Mouse (Mus musculus): ENCODE results near the gene Hunk. TPM values are rescaled to one million over a fixed set of nuclear protein-coding genes. Genes with fewer than 3 reads are reported as not detected.

Hunk gene
- polyA plus RNA-seq, 1 experiment from 2014 or later, result 5.6 TPM

- Histone ChIP-seq H3K9ac (ENCODE audit: low read depth, low read length) (no peak overlapping the region), H3K27me3 (replicated peaks; ENCODE audit: control insufficient read depth, insufficient read depth, low read length) (no peaks in the 10 kb centered on the region), H3K27ac (ENCODE audit: low read depth, low read length) (no peak overlapping the region), H3K9me3 (ENCODE audit: control insufficient read depth, low read length) (peaks cover 3% of the 10 kb centered on the region; the same call in 1 of the 2 replicates), H3K4me1 (replicated peaks; ENCODE audit: control insufficient read depth, insufficient read depth, low read length) (0 out of 2 replicates have a peak, but pooled peaks cover 4% of the 10 kb centered on the region), H3K36me3 (ENCODE audit: control insufficient read depth, insufficient read depth, low read length) (no peaks in the 10 kb centered on the region; the same call in 1 of the 2 replicates), H3K4me3 (ENCODE audit: low read depth, low read length) (no peak overlapping the region), H3K4me2 (no peak overlapping the region)
- ATAC-seq (replicated peaks; ENCODE audit: low FRiP score) (no peak), DNase-seq (ENCODE audit: low spot score) (no peak)
- 60% methylated on average over 11 of the region's 11 CpGs for WGBS
These were observed 75.6 kb downstream of the Hunk start for GRCm38 (mm10) chr16:90461304-90461905.

- WGBS, result 73% methylated on average over 11 of the region's 11 CpGs
- no peak overlapping the region for H3K9ac ChIP-seq (ENCODE audit: low read depth, low read length)
- no peak for DNase-seq (ENCODE audit: low spot score)
- peaks cover 3% of the 10 kb centered on the region; the same call in 1 of the 2 replicates for H3K9me3 ChIP-seq (ENCODE audit: control insufficient read depth, low read length)
- no peak overlapping the region for H3K27ac ChIP-seq (ENCODE audit: low read depth, low read length)
- ATAC-seq (replicated peaks; ENCODE audit: low FRiP score), result no peak
- H3K36me3 ChIP-seq (ENCODE audit: control insufficient read depth, insufficient read depth, low read length), result peaks cover 7% of the 10 kb centered on the region; the same call in 1 of the 2 replicates
- 0 out of 2 replicates have a peak, but pooled peaks cover 4% of the 10 kb centered on the region for H3K4me1 ChIP-seq (replicated peaks; ENCODE audit: control insufficient read depth, insufficient read depth, low read length)
- H3K4me2 ChIP-seq, result no peak overlapping the region
- H3K4me3 ChIP-seq (ENCODE audit: low read depth, low read length), result no peak overlapping the region
- no peaks in the 10 kb centered on the region for H3K27me3 ChIP-seq (replicated peaks; ENCODE audit: control insufficient read depth, insufficient read depth, low read length)
These were observed 77.0 kb downstream of the Hunk start for GRCm38 (mm10) chr16:90462728-90463275.

- no peak for ATAC-seq (replicated peaks; ENCODE audit: low FRiP score)
These were observed 79.3 kb downstream of the Hunk start for GRCm38 (mm10) chr16:90465154-90465553.

DNA sequence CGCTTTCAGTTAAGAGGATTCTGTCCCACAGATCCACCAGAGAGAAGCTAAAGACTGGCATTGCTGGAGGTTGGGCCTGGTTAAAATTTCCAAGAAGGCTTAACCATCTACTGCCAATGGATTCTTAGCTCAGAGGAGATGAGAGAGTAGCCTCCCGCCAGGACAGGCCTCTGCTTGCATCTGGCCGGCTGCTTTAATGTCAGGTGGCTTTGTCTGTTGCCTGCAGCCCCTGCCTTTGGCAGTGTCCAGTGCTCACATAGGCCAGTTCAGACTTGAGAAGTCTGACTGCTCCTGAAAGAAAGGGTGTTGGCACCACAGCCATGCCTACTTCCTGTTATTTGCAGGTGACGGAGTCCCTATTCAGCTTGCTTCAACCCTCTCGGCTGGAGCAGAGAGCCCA is 82.5 kb downstream of the Hunk start:
- DNase-seq (ENCODE audit: low spot score), result no peak
- peaks cover 21% of the 10 kb centered on the region; the same call in 1 of the 2 replicates for H3K36me3 ChIP-seq (ENCODE audit: control insufficient read depth, insufficient read depth, low read length)

More at GRCm38 (mm10) chr16:90465154-90465553, 79.3 kb downstream of the Hunk start:
- Histone ChIP-seq H3K4me3 (ENCODE audit: low read depth, low read length) (no peak overlapping the region), H3K4me2 (no peak overlapping the region), H3K9ac (ENCODE audit: low read depth, low read length) (no peak overlapping the region), H3K36me3 (ENCODE audit: control insufficient read depth, insufficient read depth, low read length) (peaks cover 19% of the 10 kb centered on the region; the same call in 1 of the 2 replicates), H3K4me1 (replicated peaks; ENCODE audit: control insufficient read depth, insufficient read depth, low read length) (0 out of 2 replicates have a peak, but pooled peaks cover 4% of the 10 kb centered on the region), H3K27ac (ENCODE audit: low read depth, low read length) (no peak overlapping the region), H3K27me3 (replicated peaks; ENCODE audit: control insufficient read depth, insufficient read depth, low read length) (no peaks in the 10 kb centered on the region), H3K9me3 (ENCODE audit: control insufficient read depth, low read length) (peaks cover 3% of the 10 kb centered on the region; the same call in 1 of the 2 replicates)
- no peak for DNase-seq (ENCODE audit: low spot score)
- WGBS, result 89% methylated on average over 5 of the region's 5 CpGs

DNA sequence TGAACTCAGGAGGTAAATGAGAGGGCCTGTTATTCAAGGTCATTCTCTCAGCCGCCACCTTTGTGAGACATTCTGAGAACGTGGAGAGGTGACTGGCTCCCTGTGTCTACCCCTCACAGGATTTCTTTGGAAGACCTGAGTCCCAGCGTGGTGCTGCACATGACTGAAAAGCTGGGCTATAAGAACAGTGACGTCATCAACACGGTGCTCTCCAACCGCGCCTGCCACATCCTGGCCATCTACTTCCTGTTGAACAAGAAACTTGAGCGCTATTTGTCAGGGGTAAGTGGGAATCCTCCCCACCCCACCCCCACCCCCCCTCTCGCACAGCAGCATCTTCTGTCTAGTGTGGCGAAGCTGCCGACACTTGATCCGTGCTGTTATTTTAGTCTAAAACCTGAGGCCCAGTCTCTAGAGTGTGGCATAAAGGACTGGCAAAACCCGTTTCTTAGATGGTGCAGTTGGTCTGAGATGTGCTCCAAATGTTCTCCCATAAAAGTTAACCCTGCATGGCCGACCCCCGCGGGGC is 90.0 kb downstream of the Hunk start:
- peaks cover 24% of the 10 kb centered on the region for H3K36me3 ChIP-seq (ENCODE audit: control insufficient read depth, insufficient read depth, low read length)
- H3K4me3 ChIP-seq (ENCODE audit: low read depth, low read length), result no peak overlapping the region
- peaks cover 3% of the 10 kb centered on the region; the same call in 1 of the 2 replicates for H3K9me3 ChIP-seq (ENCODE audit: control insufficient read depth, low read length)
- no peak overlapping the region for H3K9ac ChIP-seq (ENCODE audit: low read depth, low read length)
- no peak for DNase-seq (ENCODE audit: low spot score)
- H3K27ac ChIP-seq (ENCODE audit: low read depth, low read length), result no peak overlapping the region
- H3K4me2 ChIP-seq, result no peak overlapping the region
- H3K4me1 ChIP-seq (replicated peaks; ENCODE audit: control insufficient read depth, insufficient read depth, low read length), result no peaks in the 10 kb centered on the region
- WGBS, result 62% methylated on average over 16 of the region's 16 CpGs
- H3K27me3 ChIP-seq (replicated peaks; ENCODE audit: control insufficient read depth, insufficient read depth, low read length), result no peaks in the 10 kb centered on the region
- no peak for ATAC-seq (replicated peaks; ENCODE audit: low FRiP score)

More for the DNA sequence above, 82.5 kb downstream of the Hunk start:
- no peak for ATAC-seq (replicated peaks; ENCODE audit: low FRiP score)
- peaks cover 3% of the 10 kb centered on the region; the same call in 1 of the 2 replicates for H3K9me3 ChIP-seq (ENCODE audit: control insufficient read depth, low read length)
- H3K4me3 ChIP-seq (ENCODE audit: low read depth, low read length), result no peak overlapping the region
- H3K4me2 ChIP-seq, result no peak overlapping the region
- H3K4me1 ChIP-seq (replicated peaks; ENCODE audit: control insufficient read depth, insufficient read depth, low read length), result no peaks in the 10 kb centered on the region
- H3K27me3 ChIP-seq (replicated peaks; ENCODE audit: control insufficient read depth, insufficient read depth, low read length), result no peaks in the 10 kb centered on the region
- no peak overlapping the region for H3K27ac ChIP-seq (ENCODE audit: low read depth, low read length)
- 88% methylated on average over 5 of the region's 5 CpGs for WGBS
- no peak overlapping the region for H3K9ac ChIP-seq (ENCODE audit: low read depth, low read length)

GRCm38 (mm10) chr16:90481612-90482011 is 95.8 kb downstream of the Hunk start:
- Histone ChIP-seq H3K4me2 (no peak overlapping the region), H3K27me3 (replicated peaks; ENCODE audit: control insufficient read depth, insufficient read depth, low read length) (no peaks in the 10 kb centered on the region), H3K36me3 (ENCODE audit: control insufficient read depth, insufficient read depth, low read length) (peaks cover 13% of the 10 kb centered on the region), H3K9me3 (ENCODE audit: control insufficient read depth, low read length) (peaks cover 1% of the 10 kb centered on the region; the same call in 1 of the 2 replicates), H3K27ac (ENCODE audit: low read depth, low read length) (no peak overlapping the region), H3K9ac (ENCODE audit: low read depth, low read length) (no peak overlapping the region), H3K4me3 (ENCODE audit: low read depth, low read length) (no peak overlapping the region), H3K4me1 (replicated peaks; ENCODE audit: control insufficient read depth, insufficient read depth, low read length) (no peaks in the 10 kb centered on the region)
- no peak for DNase-seq (ENCODE audit: low spot score)
- no peak for ATAC-seq (replicated peaks; ENCODE audit: low FRiP score)
- WGBS, result 70% methylated on average over 5 of the region's 5 CpGs

- peaks cover 3% of the 10 kb centered on the region; the same call in 1 of the 2 replicates for H3K36me3 ChIP-seq (ENCODE audit: control insufficient read depth, insufficient read depth, low read length)
These were observed 97.5 kb downstream of the Hunk start for GRCm38 (mm10) chr16:90483341-90483740.

GRCm38 (mm10) chr16:90485125-90485524 is 99.3 kb downstream of the Hunk start:
- no peak overlapping the region for H3K4me3 ChIP-seq (ENCODE audit: low read depth, low read length)
- H3K9ac ChIP-seq (ENCODE audit: low read depth, low read length), result no peak overlapping the region
- ATAC-seq (replicated peaks; ENCODE audit: low FRiP score), result no peak
- H3K4me2 ChIP-seq, result no peak overlapping the region
- WGBS, result 90% methylated on average over 7 of the region's 7 CpGs
- no peaks in the 10 kb centered on the region for H3K9me3 ChIP-seq (ENCODE audit: control insufficient read depth, low read length)
- H3K27ac ChIP-seq (ENCODE audit: low read depth, low read length), result no peak overlapping the region
- peaks cover 3% of the 10 kb centered on the region; the same call in 1 of the 2 replicates for H3K36me3 ChIP-seq (ENCODE audit: control insufficient read depth, insufficient read depth, low read length)
- H3K27me3 ChIP-seq (replicated peaks; ENCODE audit: control insufficient read depth, insufficient read depth, low read length), result no peaks in the 10 kb centered on the region
- no peak for DNase-seq (ENCODE audit: low spot score)
- H3K4me1 ChIP-seq (replicated peaks; ENCODE audit: control insufficient read depth, insufficient read depth, low read length), result no peaks in the 10 kb centered on the region

More at GRCm38 (mm10) chr16:90483341-90483740, 97.5 kb downstream of the Hunk start:
- Histone ChIP-seq H3K9ac (ENCODE audit: low read depth, low read length) (no peak overlapping the region), H3K27ac (ENCODE audit: low read depth, low read length) (no peak overlapping the region), H3K27me3 (replicated peaks; ENCODE audit: control insufficient read depth, insufficient read depth, low read length) (no peaks in the 10 kb centered on the region), H3K4me2 (no peak overlapping the region), H3K9me3 (ENCODE audit: control insufficient read depth, low read length) (no peaks in the 10 kb centered on the region), H3K4me3 (ENCODE audit: low read depth, low read length) (no peak overlapping the region), H3K4me1 (replicated peaks; ENCODE audit: control insufficient read depth, insufficient read depth, low read length) (no peaks in the 10 kb centered on the region)
- DNase-seq (ENCODE audit: low spot score) (no peak), ATAC-seq (replicated peaks; ENCODE audit: low FRiP score) (no peak)
- 82% methylated on average over 6 of the region's 6 CpGs for WGBS
